Mouse (Mus musculus): ENCODE measurements around the gene Ifitm1. TPM values are rescaled to one million over a fixed set of nuclear protein-coding genes. Genes with fewer than 3 reads are reported as not detected.

Ifitm1 gene
- polyA plus RNA-seq, 1 experiment = 19.9 TPM

DNA sequence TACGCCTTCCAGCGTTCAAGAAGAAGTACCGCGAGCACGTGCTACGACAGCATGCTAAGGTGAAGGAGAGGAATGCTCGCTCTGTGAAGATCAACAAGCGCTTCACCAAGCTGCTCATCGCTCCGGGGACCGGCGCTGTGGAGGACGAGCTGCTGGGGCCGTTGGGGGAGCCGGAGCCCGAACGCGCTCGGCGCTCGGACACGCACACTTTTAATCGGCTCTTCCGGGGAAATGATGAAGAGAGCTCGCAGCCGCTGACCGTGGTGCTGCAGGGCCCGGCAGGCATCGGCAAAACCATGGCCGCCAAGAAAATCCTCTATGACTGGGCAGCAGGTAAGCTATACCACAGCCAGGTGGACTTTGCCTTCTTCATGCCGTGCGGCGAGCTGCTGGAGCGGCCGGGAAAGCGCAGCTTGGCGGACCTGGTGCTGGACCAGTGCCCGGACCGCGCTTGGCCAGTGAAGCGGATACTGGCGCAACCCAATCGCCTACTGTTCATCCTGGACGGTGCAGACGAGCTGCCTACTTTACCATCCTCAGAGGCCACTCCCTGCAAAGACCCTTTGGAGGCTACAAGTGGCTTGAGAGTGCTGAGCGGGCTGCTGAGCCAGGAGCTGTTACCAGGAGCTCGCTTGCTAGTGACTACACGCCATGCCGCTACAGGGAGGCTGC, 44.5 kb upstream of the Ifitm1 start:
- no peaks in the 10 kb centered on the region for H3K36me3 ChIP-seq (ENCODE audit: control insufficient read depth, insufficient read depth)
- H3ac ChIP-seq (ENCODE audit: control insufficient read depth, insufficient read length) = no peak overlapping the region
- H3K27me3 ChIP-seq (ENCODE audit: control insufficient read depth, insufficient read depth, insufficient read length) = peaks cover 48% of the 10 kb centered on the region
- H3K79me2 ChIP-seq (ENCODE audit: control insufficient read depth, insufficient read depth) = no peaks in the 10 kb centered on the region
- H3K4me3 ChIP-seq = no peak overlapping the region
- no peak overlapping the region for H3K4me2 ChIP-seq (ENCODE audit: low read depth)
- TF ChIP-seq REST (IDR thresholded peaks at IDR 0.05; ENCODE audit: insufficient read depth, insufficient read length) (peak; percentile 68), SRF (IDR thresholded peaks at IDR 0.05; ENCODE audit: control insufficient read depth, insufficient read length, low read depth) (no peak)

DNA sequence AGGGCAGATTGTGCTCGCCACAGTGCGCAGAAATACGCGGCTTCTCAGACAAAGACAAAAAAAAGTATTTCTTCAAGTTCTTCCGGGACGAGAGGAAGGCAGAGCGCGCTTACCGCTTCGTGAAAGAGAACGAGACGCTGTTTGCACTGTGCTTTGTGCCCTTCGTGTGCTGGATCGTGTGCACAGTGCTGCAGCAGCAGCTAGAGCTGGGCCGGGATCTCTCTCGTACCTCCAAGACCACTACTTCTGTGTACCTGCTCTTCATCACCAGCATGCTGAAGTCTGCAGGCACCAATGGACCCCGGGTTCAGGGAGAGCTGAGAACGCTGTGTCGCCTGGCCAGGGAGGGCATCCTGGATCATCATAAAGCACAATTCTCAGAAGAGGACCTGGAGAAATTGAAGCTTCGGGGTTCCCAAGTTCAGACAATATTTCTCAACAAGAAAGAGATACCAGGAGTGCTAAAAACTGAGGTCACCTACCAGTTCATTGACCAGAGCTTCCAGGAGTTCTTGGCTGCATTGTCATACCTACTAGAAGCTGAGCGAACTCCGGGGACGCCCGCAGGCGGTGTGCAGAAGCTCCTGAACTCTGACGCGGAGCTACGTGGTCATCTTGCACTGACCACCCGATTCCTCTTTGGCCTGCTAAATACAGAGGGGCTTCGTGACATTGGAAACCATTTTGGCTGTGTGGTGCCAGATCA, 43.8 kb upstream of the Ifitm1 start:
- no peak overlapping the region for H3K4me2 ChIP-seq (ENCODE audit: low read depth)
- TF ChIP-seq CEBPB (IDR thresholded peaks at IDR 0.05; ENCODE audit: insufficient read depth, poor library complexity, severe bottlenecking) (no peak), REST (IDR thresholded peaks at IDR 0.05; ENCODE audit: insufficient read depth, insufficient read length) (no peak), E2F4 (IDR thresholded peaks at IDR 0.05; ENCODE audit: insufficient read depth) (no peak), POLR2A (IDR thresholded peaks at IDR 0.05; ENCODE audit: insufficient read length, low read depth) (no peak), USF1 (IDR thresholded peaks at IDR 0.05; ENCODE audit: low read depth) (no peak), MYOD1 (IDR thresholded peaks at IDR 0.05; ENCODE audit: control insufficient read depth in 1 of 3, insufficient read length in 2 of 3, low read depth in 2 of 3) (no peak), POLR2AphosphoS2 (IDR thresholded peaks at IDR 0.05; ENCODE audit: insufficient read length, low read depth) (no peak), MAX (IDR thresholded peaks at IDR 0.05; ENCODE audit: low read depth) (no peak), TCF3 (IDR thresholded peaks at IDR 0.05; ENCODE audit: insufficient read length, low read depth) (no peak), SRF (IDR thresholded peaks at IDR 0.05; ENCODE audit: control insufficient read depth, insufficient read length, low read depth) (no peak), TCF12 (IDR thresholded peaks at IDR 0.05; ENCODE audit: insufficient read depth, poor library complexity, severe bottlenecking) (no peak), MYOG (IDR thresholded peaks at IDR 0.05; ENCODE audit: control insufficient read depth in 1 of 3, insufficient read depth in 1 of 3, insufficient read length in 2 of 3, low read depth in 2 of 3) (no peak)
- H3K27me3 ChIP-seq (ENCODE audit: control insufficient read depth, insufficient read depth, insufficient read length) = peaks cover 48% of the 10 kb centered on the region
- H3K4me3 ChIP-seq = no peak overlapping the region
- H3ac ChIP-seq (ENCODE audit: control insufficient read depth, insufficient read length) = no peak overlapping the region
- no peaks in the 10 kb centered on the region for H3K36me3 ChIP-seq (ENCODE audit: control insufficient read depth, insufficient read depth)
- H3K79me2 ChIP-seq (ENCODE audit: control insufficient read depth, insufficient read depth) = no peaks in the 10 kb centered on the region

DNA sequence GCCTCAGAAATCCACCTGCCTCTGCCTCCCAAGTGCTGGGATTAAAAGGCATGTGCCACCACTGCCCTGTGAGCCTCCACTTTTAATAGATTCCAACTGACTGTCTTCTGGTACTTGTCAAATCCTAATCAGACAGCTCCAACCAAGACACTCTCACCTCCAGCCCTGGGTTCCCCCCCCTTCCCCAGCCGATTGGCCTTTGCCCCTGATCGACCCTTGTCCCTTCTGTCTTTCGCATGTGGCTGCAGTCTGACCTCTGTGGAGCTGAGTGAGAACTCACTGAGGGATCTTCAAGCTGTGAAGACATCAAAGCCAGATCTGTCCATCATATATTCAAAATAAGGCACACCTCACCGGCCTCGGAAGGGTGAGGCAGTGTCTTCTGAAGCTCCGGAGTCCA, 39.8 kb upstream of the Ifitm1 start:
- H3ac ChIP-seq (ENCODE audit: control insufficient read depth, insufficient read length) = no peak overlapping the region
- no peak overlapping the region for H3K4me2 ChIP-seq (ENCODE audit: low read depth)
- H3K79me2 ChIP-seq (ENCODE audit: control insufficient read depth, insufficient read depth) = no peaks in the 10 kb centered on the region
- no peak overlapping the region for H3K4me3 ChIP-seq
- H3K36me3 ChIP-seq (ENCODE audit: control insufficient read depth, insufficient read depth) = no peaks in the 10 kb centered on the region
- TF ChIP-seq TCF12 (IDR thresholded peaks at IDR 0.05; ENCODE audit: insufficient read depth, poor library complexity, severe bottlenecking) (no peak), POLR2A (IDR thresholded peaks at IDR 0.05; ENCODE audit: insufficient read length, low read depth) (no peak), REST (IDR thresholded peaks at IDR 0.05; ENCODE audit: insufficient read depth, insufficient read length) (no peak), TCF3 (IDR thresholded peaks at IDR 0.05; ENCODE audit: insufficient read length, low read depth) (no peak), SRF (IDR thresholded peaks at IDR 0.05; ENCODE audit: control insufficient read depth, insufficient read length, low read depth) (no peak), USF1 (IDR thresholded peaks at IDR 0.05; ENCODE audit: low read depth) (no peak), CEBPB (IDR thresholded peaks at IDR 0.05; ENCODE audit: insufficient read depth, poor library complexity, severe bottlenecking) (no peak)
- peaks cover 39% of the 10 kb centered on the region for H3K27me3 ChIP-seq (ENCODE audit: control insufficient read depth, insufficient read depth, insufficient read length)

DNA sequence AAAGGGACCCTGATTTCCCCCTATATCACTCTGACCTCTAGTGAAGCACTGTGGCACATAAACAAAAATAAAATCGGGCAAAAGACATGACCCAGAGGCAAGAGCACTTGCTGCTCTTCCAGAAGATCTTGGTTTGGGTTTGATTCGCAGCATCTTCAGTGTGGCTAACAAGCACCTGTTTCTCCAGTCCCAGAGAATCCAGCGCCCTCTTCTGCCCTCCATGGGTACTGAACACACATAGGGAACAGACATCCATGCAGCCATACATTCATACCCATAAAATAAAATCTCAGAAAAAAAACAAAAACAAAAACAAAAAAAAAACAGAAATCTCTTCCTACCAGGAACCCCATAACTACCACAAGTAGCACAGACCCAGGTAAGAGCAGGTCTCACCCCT, 28.6 kb upstream of the Ifitm1 start:
- H3K27me3 ChIP-seq (ENCODE audit: control insufficient read depth, insufficient read depth, insufficient read length) = peaks cover 17% of the 10 kb centered on the region
- H3K36me3 ChIP-seq (ENCODE audit: control insufficient read depth, insufficient read depth) = no peaks in the 10 kb centered on the region
- TF ChIP-seq POLR2AphosphoS2 (IDR thresholded peaks at IDR 0.05; ENCODE audit: insufficient read length, low read depth) = no peak
- TF ChIP-seq E2F4 (IDR thresholded peaks at IDR 0.05; ENCODE audit: insufficient read depth) = no peak
- no peak for TF ChIP-seq CEBPB (IDR thresholded peaks at IDR 0.05; ENCODE audit: insufficient read depth, poor library complexity, severe bottlenecking)
- TF ChIP-seq REST (IDR thresholded peaks at IDR 0.05; ENCODE audit: insufficient read depth, insufficient read length) = no peak
- no peak for TF ChIP-seq MYOG (IDR thresholded peaks at IDR 0.05; ENCODE audit: control insufficient read depth in 1 of 3, insufficient read depth in 1 of 3, insufficient read length in 2 of 3, low read depth in 2 of 3)
- TF ChIP-seq POLR2A (IDR thresholded peaks at IDR 0.05; ENCODE audit: insufficient read length, low read depth) = no peak
- TF ChIP-seq SRF (IDR thresholded peaks at IDR 0.05; ENCODE audit: control insufficient read depth, insufficient read length, low read depth) = no peak
- TF ChIP-seq MYOD1 (IDR thresholded peaks at IDR 0.05; ENCODE audit: control insufficient read depth in 1 of 3, insufficient read length in 2 of 3, low read depth in 2 of 3) = no peak
- TF ChIP-seq USF1 (IDR thresholded peaks at IDR 0.05; ENCODE audit: low read depth) = no peak
- no peak for TF ChIP-seq MAX (IDR thresholded peaks at IDR 0.05; ENCODE audit: low read depth)
- TF ChIP-seq TCF12 (IDR thresholded peaks at IDR 0.05; ENCODE audit: insufficient read depth, poor library complexity, severe bottlenecking) = no peak
- TF ChIP-seq TCF3 (IDR thresholded peaks at IDR 0.05; ENCODE audit: insufficient read length, low read depth) = no peak

DNA sequence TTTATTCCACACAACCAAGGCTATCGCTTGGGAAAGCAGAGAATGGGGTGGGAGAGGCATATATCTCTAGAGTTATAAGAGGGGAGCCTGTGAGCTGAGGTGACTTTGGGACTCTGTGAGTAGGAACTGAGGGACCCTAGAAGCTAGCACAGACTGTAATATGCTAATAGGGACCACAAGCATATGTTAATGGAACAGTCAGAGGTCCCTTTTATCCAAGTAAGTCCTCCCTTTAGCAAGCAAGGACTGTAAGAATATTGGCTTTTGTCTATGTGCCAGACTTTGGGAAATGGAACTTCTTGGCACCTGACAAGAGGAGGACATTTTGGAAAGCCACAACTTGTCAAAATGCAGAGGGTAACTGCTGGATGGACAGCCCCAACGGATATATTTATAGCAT, 28.1 kb upstream of the Ifitm1 start:
- Histone ChIP-seq H3K4me2 (ENCODE audit: low read depth) (no peak overlapping the region), H3K36me3 (ENCODE audit: control insufficient read depth, insufficient read depth) (no peaks in the 10 kb centered on the region), H3ac (ENCODE audit: control insufficient read depth, insufficient read length) (no peak overlapping the region), H3K4me3 (no peak overlapping the region), H3K27me3 (ENCODE audit: control insufficient read depth, insufficient read depth, insufficient read length) (peaks cover 16% of the 10 kb centered on the region), H3K79me2 (ENCODE audit: control insufficient read depth, insufficient read depth) (no peaks in the 10 kb centered on the region)
- TF ChIP-seq POLR2A (IDR thresholded peaks at IDR 0.05; ENCODE audit: insufficient read length, low read depth) (no peak), REST (IDR thresholded peaks at IDR 0.05; ENCODE audit: insufficient read depth, insufficient read length) (no peak), MYOD1 (IDR thresholded peaks at IDR 0.05; ENCODE audit: control insufficient read depth in 1 of 3, insufficient read length in 2 of 3, low read depth in 2 of 3) (no peak), TCF3 (IDR thresholded peaks at IDR 0.05; ENCODE audit: insufficient read length, low read depth) (no peak), TCF12 (IDR thresholded peaks at IDR 0.05; ENCODE audit: insufficient read depth, poor library complexity, severe bottlenecking) (no peak), MAX (IDR thresholded peaks at IDR 0.05; ENCODE audit: low read depth) (no peak), USF1 (IDR thresholded peaks at IDR 0.05; ENCODE audit: low read depth) (no peak), SRF (IDR thresholded peaks at IDR 0.05; ENCODE audit: control insufficient read depth, insufficient read length, low read depth) (no peak), POLR2AphosphoS2 (IDR thresholded peaks at IDR 0.05; ENCODE audit: insufficient read length, low read depth) (no peak), CEBPB (IDR thresholded peaks at IDR 0.05; ENCODE audit: insufficient read depth, poor library complexity, severe bottlenecking) (no peak)

More for the DNA sequence above, 28.6 kb upstream of the Ifitm1 start:
- Histone ChIP-seq H3K4me3 (no peak overlapping the region), H3ac (ENCODE audit: control insufficient read depth, insufficient read length) (no peak overlapping the region), H3K79me2 (ENCODE audit: control insufficient read depth, insufficient read depth) (no peaks in the 10 kb centered on the region), H3K4me2 (ENCODE audit: low read depth) (no peak overlapping the region)

Measured in myocyte (in vitro differentiated cells).